ENCODE assay signal across 8 mouse cellular contexts in genomic region chr9:66920488-66921279, GRCm38 (mm10). TPM values are rescaled to one million over a fixed set of nuclear protein-coding genes. Genes with fewer than 3 reads are reported as not detected.
DNase-seq lines count a peak whose midpoint lies in the region; ATAC-seq lines count a peak whose summit lies in the region.

No protein-coding gene starts in this region.

- H3K4me1 ChIP-seq in liver, embryonic 15.5 days (replicated peaks), result peaks cover 40% of the 10 kb centered on the region

- H3K27ac ChIP-seq in liver, embryonic 15.5 days (replicated peaks), result no peak overlapping the region

- 11% methylated on average over 6 of the region's 6 CpGs for WGBS in liver, embryonic 15.5 days (ENCODE audit: insufficient replicate concordance)

- no peak overlapping the region for H3K9ac ChIP-seq in liver, embryonic 15.5 days

- H3K36me3 ChIP-seq in liver, embryonic 15.5 days (replicated peaks), result peaks cover 4% of the 10 kb centered on the region; the same call in 1 of the 2 replicates

- ATAC-seq in liver, embryonic 15.5 days (ENCODE audit: insufficient read depth), result no peak

- DNase-seq in embryo, embryonic 10 days (ENCODE audit: low spot score), result peak; percentile 29
- DNase-seq in embryo, embryonic 10.5 days (ENCODE audit: low spot score), result no peak
- DNase-seq in retina, postnatal 1 day, result peak; percentile 20
- no peak for DNase-seq in retina, embryonic 14.5 days (ENCODE audit: low spot score)
- peak; percentile 44 for DNase-seq in thymus, postnatal 4 days
- DNase-seq in right cerebral cortex, postnatal 4 days, result no peak
- DNase-seq in ovary, postnatal 36 days (ENCODE audit: low spot score), result no peak

- peak overlapping the region; percentile 92 for H3K4me2 ChIP-seq in liver, embryonic 15.5 days

- H3K4me3 ChIP-seq in liver, embryonic 15.5 days (replicated peaks), result peak overlapping the region; percentile 92; the same call in 1 of the 2 replicates

- H3K9me3 ChIP-seq in liver, embryonic 15.5 days (replicated peaks), result no peaks in the 10 kb centered on the region

- H3K27me3 ChIP-seq in liver, embryonic 15.5 days, result no peaks in the 10 kb centered on the region

RNA-seq across cellular contexts. Expression of gene Rab8b, which starts 1.2 kb away (rescaled TPM):
- 28.9 and 29.2 TPM in 2 replicates for polyA plus RNA-seq in liver, embryonic 15.5 days (2015; fragmentation: Nextera tagmentation; extraction: Ambion mirVana)

RNA-seq across cellular contexts. Expression of gene Rps27l, which starts 25.2 kb away (rescaled TPM):
- 368 and 453 TPM in 2 replicates for polyA plus RNA-seq in liver, embryonic 15.5 days (2015; fragmentation: Nextera tagmentation; extraction: Ambion mirVana)

RNA-seq across cellular contexts. Expression of gene Lactb, which starts 54.6 kb away (rescaled TPM):
- 4.7 and 4.8 TPM in 2 replicates for polyA plus RNA-seq in liver, embryonic 15.5 days (2015; fragmentation: Nextera tagmentation; extraction: Ambion mirVana)

Comparison
In these comparisons a context has a peak if more than half of its experiments do, and no peak if none do; other contexts are left out.
1. DNase-seq: peak in embryo, embryonic 10 days (single experiment), retina, postnatal 1 day (single experiment) and thymus, postnatal 4 days (single experiment); none in embryo, embryonic 10.5 days (single experiment), retina, embryonic 14.5 days (single experiment), right cerebral cortex, postnatal 4 days (single experiment) and ovary, postnatal 36 days (single experiment).